Mouse (Mus musculus): Measurements from ENCODE around the gene Slc35b1.

GRCm38 (mm10) chr11:95340259-95340658 lies 44.2 kb upstream of the Slc35b1 start:
- TF ChIP-seq CTCF (IDR thresholded peaks at IDR 0.05; ENCODE audit: low read depth): no peak
- TF ChIP-seq EP300 (IDR thresholded peaks at IDR 0.05; ENCODE audit: low read depth): no peak

All from liver, postnatal 0 days (tissue).